Mouse (Mus musculus) CH12.LX (cell line): ENCODE results near the gene Il6ra.

Experiments used
- CTCF ChIP-seq, 2 experiments: IDR thresholded peaks in 1 of 2; conservative IDR thresholded peaks in 1 of 2; 2 replicates each; pipeline ENCODE4 v1.5.1; 2011 to 2012; ENCODE audit warnings: low read depth in 2 of 2, low read length in 2 of 2, improper control_type of control experiment in 1 of 2, inconsistent platforms in 1 of 2, mild to moderate bottlenecking in 1 of 2, moderate library complexity in 1 of 2
- MAX ChIP-seq: IDR thresholded peaks from 2 replicates; pipeline ENCODE4 v1.6.1; 2011; ENCODE audit warnings: low read length, improper control_type of control experiment
- PAX5 ChIP-seq: IDR thresholded peaks from 2 replicates; pipeline ENCODE4 v1.6.1; 2012; ENCODE audit warnings: low read length, inconsistent platforms, mixed read lengths
- POLR2A ChIP-seq: IDR thresholded peaks from 2 replicates; pipeline ENCODE4 v1.6.1; 2011; ENCODE audit warnings: low read depth, mild to moderate bottlenecking, improper control_type of control experiment, low read length
- RAD21 ChIP-seq: IDR thresholded peaks from 2 replicates; pipeline ENCODE4 v1.6.1; 2011; ENCODE audit warnings: low read depth, mild to moderate bottlenecking, low read length, improper control_type of control experiment, moderate library complexity

DNA sequence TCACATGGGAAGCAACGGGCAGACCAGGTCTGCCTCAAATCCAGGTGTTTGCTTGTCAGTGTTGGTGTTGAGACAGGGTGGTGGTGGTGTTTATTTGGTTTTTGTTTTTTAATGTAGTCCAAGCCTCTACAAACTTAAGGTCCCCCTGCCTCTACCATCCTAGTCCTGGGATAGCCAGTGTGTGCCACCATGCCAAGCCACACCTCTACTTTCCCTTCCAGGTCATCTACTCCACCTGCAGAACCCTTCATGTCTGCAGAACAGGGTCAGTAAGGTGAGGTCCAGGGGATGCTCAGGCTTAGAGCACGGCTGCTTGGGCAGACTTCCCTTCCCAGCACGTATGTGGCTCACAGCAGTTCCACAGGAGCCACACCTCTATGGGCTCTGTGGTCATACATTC lies 52.7 kb downstream of the Il6ra start:
- TF ChIP-seq CTCF (conservative IDR thresholded peaks at IDR 0.05 in 1 of 2, IDR thresholded peaks at IDR 0.05 in 1 of 2; ENCODE audit: low read depth in 2 of 2, low read length in 2 of 2) (no peak), RAD21 (no peak), MAX (no peak), POLR2A (no peak), PAX5 (no peak)
